Mouse (Mus musculus): ENCODE results near the gene Nhlrc2. TPM values are rescaled to one million over a fixed set of nuclear protein-coding genes. Genes with fewer than 3 reads are reported as not detected.

Gene Nhlrc2
- total RNA-seq, 2 experiments from 2014 or later = 16.1 to 19.1 TPM

GRCm38 (mm10) chr19:56627881-56628472, 79.9 kb downstream of the Nhlrc2 start:
- DNase-seq = no peak

DNA sequence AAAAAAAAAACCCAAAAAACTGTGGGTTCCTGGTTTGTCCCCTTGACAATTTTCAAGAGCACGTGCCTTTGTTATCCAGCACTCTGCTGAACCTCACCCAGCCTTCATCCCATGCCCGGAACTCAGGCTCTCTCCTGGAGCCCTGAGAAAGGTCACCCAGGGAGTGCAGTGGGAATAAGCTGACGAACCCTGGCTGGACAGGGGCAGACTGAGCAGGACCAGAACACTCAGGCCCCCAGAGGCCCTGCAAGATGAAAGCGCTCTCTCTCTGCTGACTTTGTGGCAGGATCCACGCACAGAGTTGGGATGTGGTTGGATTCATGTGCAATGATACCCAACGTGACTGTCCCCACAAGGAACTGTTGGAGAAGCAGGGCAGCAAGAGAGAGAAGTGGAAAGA, 81.6 kb downstream of the Nhlrc2 start:
- DNase-seq = no peak

DNA sequence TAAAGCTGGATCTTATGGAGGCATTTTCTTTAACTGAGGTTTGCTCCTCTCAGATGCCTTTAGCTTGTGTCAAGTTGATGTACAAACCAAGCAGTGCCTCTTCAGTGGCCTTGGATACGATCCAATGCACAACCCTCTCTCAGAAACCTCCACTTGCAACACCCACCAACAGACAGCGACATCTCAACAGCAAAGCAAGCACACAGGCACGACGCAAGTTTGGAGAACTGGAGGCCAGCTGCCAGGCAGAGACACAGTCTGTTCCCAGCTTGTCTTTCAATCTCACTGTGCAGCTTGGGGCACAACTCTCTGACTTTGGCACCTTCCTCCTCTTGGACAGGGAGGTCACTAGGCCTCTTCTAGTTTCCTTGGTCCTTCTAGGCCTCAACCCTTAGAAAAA, 83.0 kb downstream of the Nhlrc2 start:
- DNase-seq = peak; percentile 40

- DNase-seq = peak; percentile 30
These were observed 83.4 kb downstream of the Nhlrc2 start for GRCm38 (mm10) chr19:56631451-56631901.

- DNase-seq = no peak
These were observed 89.1 kb downstream of the Nhlrc2 start for GRCm38 (mm10) chr19:56637035-56637683.

DNA sequence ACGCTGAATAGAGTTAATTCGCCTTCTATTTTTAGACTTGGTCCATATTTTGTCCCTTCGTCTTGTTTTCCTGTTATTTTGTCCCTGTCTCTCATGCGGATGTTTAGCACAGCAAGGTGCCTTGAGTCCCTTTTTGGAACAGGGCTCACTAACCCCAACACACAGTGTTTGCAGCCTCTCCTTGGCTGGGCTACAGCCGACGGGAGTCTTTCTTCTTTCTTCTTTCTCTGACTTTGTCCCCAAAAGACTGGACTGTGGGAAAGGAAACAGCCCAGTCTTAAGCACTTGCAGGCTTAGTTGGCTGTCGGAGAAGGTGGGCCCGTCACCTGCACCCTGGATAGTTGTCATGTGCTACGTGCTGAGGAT, 89.6 kb downstream of the Nhlrc2 start:
- no peak for DNase-seq

GRCm38 (mm10) chr19:56647451-56648120, 99.5 kb downstream of the Nhlrc2 start:
- DNase-seq = no peak

DNA sequence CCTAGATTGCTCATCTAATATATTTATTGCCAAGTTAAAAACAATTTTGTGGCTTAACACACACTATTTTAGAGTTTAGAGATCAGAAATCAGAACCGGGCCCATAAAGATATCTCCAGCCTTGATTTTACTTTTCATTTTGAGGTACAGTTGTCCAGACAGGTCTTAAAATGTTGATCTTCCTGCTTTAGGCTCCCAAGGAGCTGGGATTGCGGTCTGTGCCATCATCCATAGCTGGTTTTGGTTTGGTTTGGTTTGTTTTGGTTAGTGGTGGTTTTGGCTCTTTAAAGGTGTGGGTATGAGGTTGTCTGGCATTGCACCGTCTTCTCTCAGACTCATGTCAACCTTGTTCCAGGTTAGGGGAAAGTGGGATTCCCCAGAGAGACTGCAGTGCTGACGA, 103.2 kb downstream of the Nhlrc2 start:
- DNase-seq = no peak

DNA sequence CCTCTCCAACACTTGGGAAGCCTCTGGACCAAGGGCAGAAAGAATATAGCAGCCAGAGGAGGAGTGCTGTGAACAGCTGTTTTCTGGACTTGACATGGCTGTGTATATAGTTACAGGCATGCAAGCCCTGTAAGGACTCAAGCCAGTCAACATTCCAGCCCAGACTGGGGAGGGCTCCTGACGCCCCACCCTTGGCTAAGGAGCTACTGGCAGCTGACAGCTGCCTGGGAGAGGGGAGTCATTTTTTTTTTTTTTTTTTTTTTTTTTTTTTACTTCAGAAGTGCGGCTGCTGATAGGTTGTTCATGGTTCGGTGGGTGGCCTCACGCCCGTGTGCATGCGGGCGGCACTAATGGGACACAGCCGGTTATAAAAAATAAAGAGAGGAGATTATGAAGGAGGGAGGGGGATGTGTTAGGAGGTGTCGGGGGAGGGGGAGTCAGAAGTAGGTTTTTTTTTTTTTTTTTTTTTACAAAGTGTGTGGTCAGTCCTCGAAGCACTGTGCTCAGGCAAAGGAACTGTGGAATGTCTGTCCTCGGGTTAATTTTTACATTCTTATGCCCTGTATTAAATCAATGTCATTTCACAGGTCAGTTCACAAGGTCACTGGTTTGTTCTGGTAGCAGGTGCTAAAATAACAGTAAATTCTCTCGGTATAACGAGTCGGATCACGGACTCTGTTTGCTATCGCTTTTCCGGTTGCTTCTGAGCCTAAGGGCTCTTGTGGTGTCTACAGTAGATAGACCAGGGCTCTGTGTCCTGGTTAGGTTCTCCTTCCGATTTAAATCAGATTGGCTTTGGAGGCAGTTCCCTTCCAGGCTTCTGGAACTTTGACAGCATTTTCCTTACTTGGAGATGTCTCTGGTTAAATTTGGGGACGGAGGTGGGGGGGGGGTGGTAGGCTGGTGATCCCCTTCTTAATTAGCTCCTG, 104.2 kb downstream of the Nhlrc2 start:
- no peak for DNase-seq

Other genes with a start within 250 kb of the Nhlrc2 start
- 10 to 100 TPM; 10.2 to 44.0 TPM for gene Nrap, start 158.2 kb upstream of the Nhlrc2 start, total RNA-seq (2021)
- gene Casp7, start 151.1 kb upstream of the Nhlrc2 start, total RNA-seq (2021) = 10 to 100 TPM; 16.7 to 21.5 TPM
- under 1 TPM; 0.12 to 0.36 TPM for gene Plekhs1, start 86.6 kb upstream of the Nhlrc2 start, total RNA-seq (2021)
- 10 to 100 TPM; 12.4 to 13.7 TPM for gene Dclre1a, start within 50 bp of the Nhlrc2 start, total RNA-seq (2021)
- gene Adrb1, start 173.9 kb downstream of the Nhlrc2 start, total RNA-seq (2021) = 1 to 10 TPM; 7.2 to 7.4 TPM